Mouse (Mus musculus): ENCODE data around the gene Ccr5.
"Not testable (repeated sequence)": the region's sequence is repeated elsewhere in the genome, so short reads cannot be mapped to it uniquely, and the experiment has no call there.

DNA sequence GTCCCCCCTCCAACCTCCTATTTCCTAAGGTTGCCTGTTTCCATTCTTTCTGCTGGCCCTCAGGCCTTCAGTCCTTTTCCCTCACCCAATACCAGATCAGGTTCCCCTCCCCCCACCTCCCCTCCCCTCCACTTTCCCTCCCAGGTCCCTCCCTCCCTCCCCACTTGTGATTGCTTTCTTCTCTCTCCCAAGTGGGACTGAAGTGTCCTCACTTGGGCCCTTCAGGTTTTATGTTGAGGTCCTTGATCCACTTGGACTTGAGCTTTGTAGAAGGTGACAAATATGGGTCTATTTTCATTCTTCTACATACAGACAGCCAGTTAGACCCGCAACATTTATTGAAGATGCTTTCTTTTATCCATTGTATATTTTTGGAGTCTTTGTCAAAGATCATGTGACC lies 13.6 kb downstream of the Ccr5 start:
- not testable (repeated sequence) for TF ChIP-seq CTCF (IDR thresholded peaks at IDR 0.05; ENCODE audit: low read depth, low read length); POLR2A (IDR thresholded peaks at IDR 0.05; ENCODE audit: borderline replicate concordance, low read depth, low read length)

Measured in bone marrow macrophage, adult 2 months (primary cell).